Mouse (Mus musculus) testis, adult 2 months (tissue): Measurements from ENCODE around the gene Atp13a2.

Experiments used
- CTCF ChIP-seq: fragments of 200-500 bp; IDR thresholded peaks from 2 replicates; pipeline ENCODE4 v1.5.1; 2012; ENCODE audit warnings: low read depth, mild to moderate bottlenecking, inconsistent platforms, low read length, moderate library complexity; ENCODE audit not compliant: control insufficient read depth, insufficient read depth, insufficient replicate concordance
- POLR2A ChIP-seq: fragments of 200-500 bp; IDR thresholded peaks from 2 replicates; pipeline ENCODE4 v1.6.1; 2012; ENCODE audit warnings: low read depth, mild to moderate bottlenecking, inconsistent platforms, low read length, moderate library complexity; ENCODE audit not compliant: control insufficient read depth

- TF ChIP-seq CTCF: no peak
- no peak for TF ChIP-seq POLR2A
Measured at GRCm38 (mm10) chr4:140944961-140945442, 41.7 kb upstream of the Atp13a2 start.
